Mouse (Mus musculus) MEL-GATA-1-ER (cell line): ENCODE data around the gene Cacna2d3.

ENCODE experiments used
- DNase-seq: peaks from one replicate; pipeline ENCODE4 v3.0.0-alpha.2; 2012; ENCODE audit warnings: low read depth; ENCODE audit errors: extremely low read depth

The Cacna2d3 gene

GRCm38 (mm10) chr14:29017883-29018282 lies 703.8 kb downstream of the Cacna2d3 start, which contains the start of gene Lrtm1:
Lrtm1 (plus strand) TSS chr14:29018208.
- no peak for DNase-seq

- no peak for DNase-seq
These were observed 705.8 kb downstream of the Cacna2d3 start for GRCm38 (mm10) chr14:29015896-29016295.

- DNase-seq = no peak
These were observed 707.0 kb downstream of the Cacna2d3 start for GRCm38 (mm10) chr14:29014680-29015079.

GRCm38 (mm10) chr14:29013161-29013560 lies 708.5 kb downstream of the Cacna2d3 start:
- no peak for DNase-seq

GRCm38 (mm10) chr14:29009644-29010043 lies 712.0 kb downstream of the Cacna2d3 start:
- DNase-seq = no peak

GRCm38 (mm10) chr14:29005228-29005840 lies 716.3 kb downstream of the Cacna2d3 start:
- no peak for DNase-seq

- DNase-seq = no peak
These were observed 725.1 kb downstream of the Cacna2d3 start for GRCm38 (mm10) chr14:28996569-28996968.

- no peak for DNase-seq
These were observed 733.3 kb downstream of the Cacna2d3 start for GRCm38 (mm10) chr14:28988211-28988900.

GRCm38 (mm10) chr14:28984276-28984675 lies 737.4 kb downstream of the Cacna2d3 start:
- no peak for DNase-seq

GRCm38 (mm10) chr14:28980482-28980881 lies 741.2 kb downstream of the Cacna2d3 start:
- no peak for DNase-seq

- DNase-seq = no peak
These were observed 742.4 kb downstream of the Cacna2d3 start for GRCm38 (mm10) chr14:28979230-28979629.

- DNase-seq = no peak
These were observed 749.0 kb downstream of the Cacna2d3 start for GRCm38 (mm10) chr14:28972620-28973019.

- DNase-seq = no peak
These were observed 752.4 kb downstream of the Cacna2d3 start for GRCm38 (mm10) chr14:28969247-28969646.

GRCm38 (mm10) chr14:28966881-28967280 lies 754.8 kb downstream of the Cacna2d3 start:
- DNase-seq = no peak

- DNase-seq = no peak
These were observed 760.3 kb downstream of the Cacna2d3 start for GRCm38 (mm10) chr14:28961379-28961778.

- DNase-seq = no peak
These were observed 762.6 kb downstream of the Cacna2d3 start for GRCm38 (mm10) chr14:28959042-28959441.

- no peak for DNase-seq
These were observed 763.3 kb downstream of the Cacna2d3 start for GRCm38 (mm10) chr14:28958131-28959015.

GRCm38 (mm10) chr14:28955181-28955580 lies 766.5 kb downstream of the Cacna2d3 start:
- DNase-seq = no peak

GRCm38 (mm10) chr14:28954588-28954987 lies 767.1 kb downstream of the Cacna2d3 start:
- DNase-seq = no peak

GRCm38 (mm10) chr14:28954086-28954485 lies 767.6 kb downstream of the Cacna2d3 start:
- no peak for DNase-seq

GRCm38 (mm10) chr14:28953409-28953808 lies 768.3 kb downstream of the Cacna2d3 start:
- no peak for DNase-seq

- DNase-seq = no peak
These were observed 771.2 kb downstream of the Cacna2d3 start for GRCm38 (mm10) chr14:28950499-28950898.
